Mouse (Mus musculus) C3H10T1/2 (cell line): Measurements from ENCODE around the gene Lmna. TPM values are rescaled to one million over a fixed set of nuclear protein-coding genes. Genes with fewer than 3 reads are reported as not detected.

Source experiments
- polyA plus RNA-seq, 2 experiments: library from polyadenylated mRNA; unstranded; fragments of >200 nt; fragmentation: generic; extraction: Trizol; gene quantifications; one replicate each; pipeline ENCODE4 v1.2.1; 2012; ENCODE audit warnings: missing spikeins in 2 of 2

Gene Lmna
- 1,000 to 10,000 TPM in 1 of 2 experiments, 100 to 1,000 TPM in 1; 785 to 1,633 TPM for polyA plus RNA-seq

GRCm38 (mm10) chr3:88509692-88510420 lies at the start of gene Lmna:
Gene Lmna (minus strand): TSS chr3:88509956.

GRCm38 (mm10) chr3:88553525-88553879 lies 43.7 kb upstream of the Lmna start, which contains the start of gene Ubqln4:
Gene Ubqln4 (plus strand): TSS chr3:88553758.

GRCm38 (mm10) chr3:88552676-88553524 lies 43.1 kb upstream of the Lmna start, which contains the start of gene Lamtor2:
Gene Lamtor2 (minus strand): TSS chr3:88553074.

GRCm38 (mm10) chr3:88548180-88548917 lies 38.6 kb upstream of the Lmna start, which contains the start of gene Rab25:
Gene Rab25 (minus strand): TSS chr3:88548300.

GRCm38 (mm10) chr3:88532299-88532674 lies 22.5 kb upstream of the Lmna start, which contains the start of gene Mex3a:
Gene Mex3a (plus strand): TSS chr3:88532395.

GRCm38 (mm10) chr3:88460983-88461696 lies 48.6 kb downstream of the Lmna start, which contains the start of gene Sema4a:
Gene Sema4a (minus strand): TSS chr3:88461182.

Other genes starting within 250 kb of the Lmna start
- gene Gm38392, start 222.7 kb downstream of the Lmna start, polyA plus RNA-seq, result not detected
- gene Tsacc, start 213.0 kb downstream of the Lmna start, polyA plus RNA-seq, result 1 to 10 TPM; 3.2 to 5.0 TPM
- 100 to 1,000 TPM; 268 to 434 TPM for gene Cct3, start 212.8 kb downstream of the Lmna start, polyA plus RNA-seq
- 100 to 1,000 TPM; 246 to 254 TPM for gene Glmp, start 184.9 kb downstream of the Lmna start, polyA plus RNA-seq
- gene Tmem79, start 173.8 kb downstream of the Lmna start, polyA plus RNA-seq, result 1 to 10 TPM; 1.5 to 2.2 TPM
- 10 to 100 TPM; 27.4 to 29.6 TPM for gene Smg5, start 173.7 kb downstream of the Lmna start, polyA plus RNA-seq
- not detected for gene Paqr6, start 145.4 kb downstream of the Lmna start, polyA plus RNA-seq
- under 1 TPM; 0.14 to 0.27 TPM for gene Bglap3, start 137.2 kb downstream of the Lmna start, polyA plus RNA-seq
- under 1 TPM; 0.18 to 0.38 TPM for gene Bglap2, start 131.3 kb downstream of the Lmna start, polyA plus RNA-seq
- gene Bglap, start 125.5 kb downstream of the Lmna start, polyA plus RNA-seq, result under 1 TPM; 0.22 to 0.27 TPM
- 100 to 1,000 TPM; 110 to 188 TPM for gene Pmf1, start 99.6 kb downstream of the Lmna start, polyA plus RNA-seq
- gene Slc25a44, start 84.8 kb downstream of the Lmna start, polyA plus RNA-seq, result 10 to 100 TPM in 1 of 2 experiments, 1 to 10 TPM in 1; 7.9 to 21.7 TPM
- gene Sema4a, start 48.8 kb downstream of the Lmna start, polyA plus RNA-seq, result 1 to 10 TPM in 1 of 2 experiments, under 1 TPM in 1; 0.44 to 2.2 TPM
- 10 to 100 TPM in 1 of 2 experiments, 1 to 10 TPM in 1; 1.7 to 18.5 TPM for gene Mex3a, start 22.4 kb upstream of the Lmna start, polyA plus RNA-seq
- under 1 TPM in 1 of 2 experiments, not detected in 1; 0.12 TPM for gene Rab25, start 38.3 kb upstream of the Lmna start, polyA plus RNA-seq
- gene Lamtor2, start 43.1 kb upstream of the Lmna start, polyA plus RNA-seq, result 100 to 1,000 TPM in 1 of 2 experiments, 10 to 100 TPM in 1; 61.0 to 244 TPM
- 10 to 100 TPM; 21.9 to 24.2 TPM for gene Ubqln4, start 43.8 kb upstream of the Lmna start, polyA plus RNA-seq
- gene Ssr2, start 65.9 kb upstream of the Lmna start, polyA plus RNA-seq, result 100 to 1,000 TPM; 288 to 443 TPM
- gene Arhgef2, start 96.0 kb upstream of the Lmna start, polyA plus RNA-seq, result 10 to 100 TPM; 17.2 to 54.4 TPM
- under 1 TPM in 1 of 2 experiments, not detected in 1; 0.05 TPM for gene Rxfp4, start 143.2 kb upstream of the Lmna start, polyA plus RNA-seq
- gene Khdc4, start 175.8 kb upstream of the Lmna start, polyA plus RNA-seq, result 10 to 100 TPM in 1 of 2 experiments, 1 to 10 TPM in 1; 1.5 to 16.2 TPM
- 10 to 100 TPM; 28.8 to 63.7 TPM for gene Rit1, start 206.9 kb upstream of the Lmna start, polyA plus RNA-seq